Mouse (Mus musculus) limb, embryonic 12.5 days (tissue): ENCODE results near the gene G430095P16Rik. TPM values are rescaled to one million over a fixed set of nuclear protein-coding genes. Genes with fewer than 3 reads are reported as not detected.

Source experiments
- ATAC-seq: fragments of 200-750 bp; cut with Nextera tagmentation; 2 replicates; pipeline ENCODE4 v1.8.0; 2017; ENCODE audit warnings: low read depth, moderate TSS enrichment; ENCODE audit not compliant: insufficient number of reproducible peaks, insufficient read depth, low FRiP score, low TSS enrichment
- H3K27ac ChIP-seq: fragments of 300-500 bp; sonication (generic); 2 replicates; pipeline ENCODE4 v1.5.1; 2016; ENCODE audit warnings: mild to moderate bottlenecking, moderate library complexity
- H3K27me3 ChIP-seq: fragments of 300-500 bp; sonication (generic); 2 replicates; pipeline ENCODE4 v1.6.1; 2016; ENCODE audit warnings: mild to moderate bottlenecking, moderate library complexity
- H3K36me3 ChIP-seq: fragments of 300-500 bp; sonication (generic); 2 replicates; pipeline ENCODE4 v1.6.1; 2016; ENCODE audit warnings: mild to moderate bottlenecking, moderate library complexity
- H3K4me1 ChIP-seq: fragments of 300-500 bp; sonication (generic); replicated peaks from 2 replicates; pipeline ENCODE4 v1.6.1; 2016
- H3K4me2 ChIP-seq: fragments of 300-500 bp; sonication (generic); 2 replicates; pipeline ENCODE4 v1.6.1; 2016; ENCODE audit warnings: mild to moderate bottlenecking, moderate library complexity
- H3K4me3 ChIP-seq: fragments of 300-500 bp; sonication (generic); replicated peaks from 2 replicates; pipeline ENCODE4 v1.5.1; 2016; ENCODE audit warnings: mild to moderate bottlenecking
- H3K9ac ChIP-seq: fragments of 300-500 bp; sonication (generic); replicated peaks from 2 replicates; pipeline ENCODE4 v1.6.1; 2016; ENCODE audit warnings: mild to moderate bottlenecking, moderate library complexity
- H3K9me3 ChIP-seq: fragments of 300-500 bp; sonication (generic); 2 replicates; pipeline ENCODE4 v1.6.1; 2016; ENCODE audit warnings: mild to moderate bottlenecking, moderate library complexity
- WGBS: fragments of 180-500 bp; shearing (Covaris S2); methylation state at CpG from one replicate; pipeline ENCODE4 v1.1.7; 2016; 5-methylcytosine and 5-hydroxymethylcytosine counted together
- polyA plus RNA-seq: library from polyadenylated mRNA; unstranded; fragments of >200 nt; fragmentation: Nextera tagmentation; extraction: Ambion mirVana; gene quantifications from 2 replicates; pipeline ENCODE4 v1.2.1, GENCODE M21; 2016

Gene G430095P16Rik
- polyA plus RNA-seq, 1 experiment from 2014 or later: 11.8 TPM

DNA sequence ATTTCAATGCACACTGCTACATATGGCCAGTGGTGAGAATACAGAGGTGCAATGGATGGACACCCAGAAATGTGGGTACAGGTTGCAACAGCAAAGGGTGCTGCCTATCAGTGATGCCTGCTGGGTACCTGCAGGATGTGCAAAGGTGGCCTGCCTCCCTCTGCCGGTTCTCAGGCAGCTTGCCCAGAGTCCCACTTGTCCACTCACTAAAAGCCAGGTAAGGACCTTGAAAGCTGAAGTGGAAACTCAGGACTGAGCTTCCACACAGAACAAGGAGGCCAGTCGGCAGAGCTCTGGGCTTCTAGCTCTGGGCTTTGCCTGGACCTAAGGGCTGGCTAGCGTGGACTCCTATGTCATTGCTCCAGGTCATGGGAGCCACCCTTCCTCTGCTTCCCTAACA is 11.5 kb upstream of the G430095P16Rik start:
- H3K36me3 ChIP-seq: peaks cover 38% of the 10 kb centered on the region
- no peak overlapping the region for H3K4me2 ChIP-seq
- H3K4me1 ChIP-seq: peaks cover 93% of the 10 kb centered on the region
- H3K27ac ChIP-seq: peak overlapping the region; percentile 97
- peaks cover 44% of the 10 kb centered on the region for H3K27me3 ChIP-seq
- no peak for ATAC-seq
- H3K9me3 ChIP-seq: no peaks in the 10 kb centered on the region
- 53% methylated on average over 3 of the region's 3 CpGs for WGBS
- H3K4me3 ChIP-seq: no peak overlapping the region
- H3K9ac ChIP-seq: 0 out of 2 replicates have a peak overlapping the region, but pooled peaks have one; percentile 28

DNA sequence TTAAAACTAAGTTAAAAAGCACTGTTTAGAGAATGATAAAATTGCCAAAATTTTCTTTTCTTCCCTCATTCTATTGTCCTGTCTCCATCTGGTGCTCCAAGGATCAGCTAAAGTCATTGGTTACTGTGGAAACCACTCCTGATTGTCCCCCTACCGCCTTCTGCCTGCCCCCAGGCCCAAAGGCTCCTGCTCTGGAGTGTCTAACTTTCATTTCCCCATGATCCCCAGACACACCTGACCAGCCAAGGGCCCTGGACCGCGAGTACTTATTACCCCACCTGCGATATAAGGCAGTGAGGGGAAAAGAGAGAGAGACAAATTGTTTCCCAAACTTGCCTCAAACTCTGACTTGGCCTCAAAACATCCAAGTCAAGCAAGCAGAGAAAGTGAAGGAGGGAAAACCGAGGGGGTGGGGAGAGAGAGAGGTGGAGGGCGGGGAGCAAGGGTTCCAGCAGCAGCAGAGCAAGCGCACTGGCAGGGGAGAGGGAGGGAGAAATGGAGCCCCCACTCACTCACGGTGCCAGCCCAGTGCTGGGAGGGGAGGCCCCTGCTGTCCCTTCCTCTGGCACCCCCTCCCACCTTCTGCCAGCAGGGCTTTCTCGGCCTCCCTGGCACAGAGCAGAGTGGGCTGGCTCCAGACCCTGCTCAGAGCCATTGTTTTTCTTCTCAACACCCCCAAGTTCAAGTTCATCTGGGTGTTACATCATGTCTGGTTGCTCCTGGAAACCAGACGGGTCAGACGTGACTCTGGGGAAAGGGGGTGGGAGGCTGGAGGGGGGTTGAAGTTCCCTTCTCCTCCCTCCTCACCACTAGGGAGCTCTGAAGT is 10.7 kb upstream of the G430095P16Rik start:
- H3K4me2 ChIP-seq: peak overlapping the region; percentile 40
- 8% methylated on average over 11 of the region's 11 CpGs for WGBS
- peak; percentile 86 for ATAC-seq
- peak overlapping the region; percentile 97 for H3K27ac ChIP-seq
- peaks cover 35% of the 10 kb centered on the region for H3K27me3 ChIP-seq
- no peaks in the 10 kb centered on the region for H3K9me3 ChIP-seq
- 0 out of 2 replicates have a peak overlapping the region, but pooled peaks have one; percentile 10 for H3K4me3 ChIP-seq
- H3K4me1 ChIP-seq: peaks cover 93% of the 10 kb centered on the region
- H3K9ac ChIP-seq: peak overlapping the region; percentile 28; the same call in 1 of the 2 replicates
- peaks cover 38% of the 10 kb centered on the region for H3K36me3 ChIP-seq

DNA sequence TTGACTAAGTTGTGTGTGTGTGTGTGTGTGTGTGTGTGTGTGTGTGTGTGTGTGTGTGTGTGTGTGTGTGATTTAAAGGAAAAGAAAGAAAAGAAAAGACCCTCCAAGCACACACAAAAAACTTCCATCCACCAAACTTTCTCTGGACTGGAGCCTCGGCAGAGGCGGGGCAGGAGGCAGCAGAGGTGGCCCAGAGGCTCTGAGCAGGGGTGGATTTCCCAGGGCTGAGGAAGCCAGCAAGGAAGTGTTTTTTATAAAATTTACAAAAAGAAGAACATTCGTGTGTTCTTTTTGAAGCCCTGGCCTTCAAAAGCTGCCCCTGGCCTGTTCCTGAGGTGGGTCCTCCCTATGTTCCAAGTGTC is 10.1 kb upstream of the G430095P16Rik start:
- Histone ChIP-seq H3K27ac (peak overlapping the region; percentile 97), H3K9me3 (no peaks in the 10 kb centered on the region), H3K9ac (0 out of 2 replicates have a peak overlapping the region, but pooled peaks have one; percentile 28), H3K4me1 (peaks cover 93% of the 10 kb centered on the region), H3K4me3 (no peak overlapping the region), H3K27me3 (peaks cover 29% of the 10 kb centered on the region), H3K36me3 (peaks cover 41% of the 10 kb centered on the region), H3K4me2 (peak overlapping the region; percentile 40; the same call in 1 of the 2 replicates)
- 15% methylated on average over 3 of the region's 3 CpGs for WGBS
- ATAC-seq: peak; percentile 14; the same call in 1 of the 2 replicates

DNA sequence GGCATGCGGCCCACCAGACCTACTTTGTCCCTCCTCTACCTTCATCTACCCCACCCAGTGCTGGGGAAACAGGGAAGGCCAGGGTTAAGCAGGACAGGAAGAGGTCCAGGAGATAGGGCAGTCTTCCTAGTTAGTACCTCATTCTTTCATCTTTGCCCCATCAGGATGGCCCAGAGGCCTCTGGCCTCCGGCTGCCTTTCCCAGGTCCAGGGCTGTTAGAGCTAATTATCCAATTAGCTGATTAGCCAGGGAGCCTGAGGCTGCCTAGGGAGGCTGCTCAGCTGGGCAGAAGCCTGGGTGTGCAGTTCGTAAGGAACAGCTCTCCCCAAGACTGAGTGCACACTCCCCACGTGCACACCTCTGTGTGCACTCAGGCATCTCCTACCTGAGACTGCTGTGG is 9.4 kb upstream of the G430095P16Rik start:
- H3K4me2 ChIP-seq: peak overlapping the region; percentile 20; the same call in 1 of the 2 replicates
- no peak for ATAC-seq
- peak overlapping the region; percentile 97 for H3K27ac ChIP-seq
- WGBS: 38% methylated on average over 4 of the region's 4 CpGs
- H3K4me1 ChIP-seq: peaks cover 89% of the 10 kb centered on the region
- peaks cover 23% of the 10 kb centered on the region for H3K27me3 ChIP-seq
- peak overlapping the region; percentile 8; the same call in 1 of the 2 replicates for H3K9ac ChIP-seq
- peaks cover 39% of the 10 kb centered on the region for H3K36me3 ChIP-seq
- H3K9me3 ChIP-seq: no peaks in the 10 kb centered on the region
- no peak overlapping the region for H3K4me3 ChIP-seq

DNA sequence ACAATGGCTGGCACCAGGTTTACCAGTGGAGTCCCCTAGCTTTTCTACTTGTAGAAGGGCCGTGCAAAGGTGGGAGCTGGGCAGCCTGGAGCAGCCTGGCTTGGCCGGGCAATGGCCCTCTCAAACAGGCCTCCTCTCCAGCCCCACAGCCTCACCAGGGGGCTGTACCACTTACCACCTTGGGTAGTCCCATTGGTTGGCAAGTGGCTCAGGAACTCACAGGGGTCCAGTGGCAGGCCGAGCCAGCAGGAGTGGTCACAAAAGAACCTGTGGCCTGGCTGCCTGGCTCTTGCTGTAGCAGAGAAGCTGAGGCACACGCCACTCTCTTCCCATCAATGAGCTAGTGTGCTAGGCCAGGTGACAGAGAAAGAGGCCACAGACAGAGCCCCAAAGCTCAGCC is 8.6 kb upstream of the G430095P16Rik start:
- 63% methylated on average over 4 of the region's 4 CpGs for WGBS
- Histone ChIP-seq H3K36me3 (peaks cover 43% of the 10 kb centered on the region), H3K4me2 (0 out of 2 replicates have a peak overlapping the region, but pooled peaks have one; percentile 13), H3K9ac (peak overlapping the region; percentile 14; the same call in 1 of the 2 replicates), H3K4me1 (peaks cover 90% of the 10 kb centered on the region), H3K4me3 (no peak overlapping the region), H3K9me3 (no peaks in the 10 kb centered on the region), H3K27ac (peak overlapping the region; percentile 97), H3K27me3 (peaks cover 23% of the 10 kb centered on the region)
- ATAC-seq: no peak

DNA sequence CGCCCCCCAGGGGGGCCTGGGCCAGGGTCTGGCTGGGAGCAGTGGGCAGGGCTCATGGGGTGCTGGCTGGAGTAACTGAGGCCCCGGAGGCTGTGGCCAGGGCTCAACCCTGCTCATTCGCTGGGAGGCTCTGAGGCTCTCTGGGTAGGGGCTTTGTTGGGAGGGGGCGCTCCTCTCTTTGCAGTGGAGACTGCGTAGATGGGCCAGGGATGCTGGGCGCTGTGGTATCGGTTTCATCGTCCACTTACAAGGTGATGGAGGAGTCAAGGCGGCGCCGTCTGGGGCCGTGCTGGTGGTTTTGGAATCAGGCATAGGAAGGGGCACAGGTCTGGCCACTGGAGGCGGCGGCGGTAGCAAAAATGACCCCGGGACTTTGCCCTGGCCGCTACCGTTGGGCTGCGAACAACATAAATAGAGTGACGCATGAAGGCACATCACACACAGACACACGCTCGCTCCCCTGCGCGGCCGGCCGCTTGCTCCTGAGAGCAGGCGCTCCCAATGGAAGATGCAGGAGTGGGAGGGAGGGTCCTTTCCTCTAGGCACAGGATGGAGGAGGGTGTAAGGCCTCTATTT is 6.8 kb upstream of the G430095P16Rik start:
- no peak overlapping the region for H3K9ac ChIP-seq
- no peak overlapping the region for H3K4me3 ChIP-seq
- peaks cover 57% of the 10 kb centered on the region for H3K36me3 ChIP-seq
- 8% methylated on average over 27 of the region's 27 CpGs for WGBS
- no peak for ATAC-seq
- H3K9me3 ChIP-seq: no peaks in the 10 kb centered on the region
- H3K4me1 ChIP-seq: peaks cover 84% of the 10 kb centered on the region
- peak overlapping the region; percentile 19 for H3K4me2 ChIP-seq
- peak overlapping the region; percentile 79 for H3K27ac ChIP-seq
- peaks cover 28% of the 10 kb centered on the region for H3K27me3 ChIP-seq

DNA sequence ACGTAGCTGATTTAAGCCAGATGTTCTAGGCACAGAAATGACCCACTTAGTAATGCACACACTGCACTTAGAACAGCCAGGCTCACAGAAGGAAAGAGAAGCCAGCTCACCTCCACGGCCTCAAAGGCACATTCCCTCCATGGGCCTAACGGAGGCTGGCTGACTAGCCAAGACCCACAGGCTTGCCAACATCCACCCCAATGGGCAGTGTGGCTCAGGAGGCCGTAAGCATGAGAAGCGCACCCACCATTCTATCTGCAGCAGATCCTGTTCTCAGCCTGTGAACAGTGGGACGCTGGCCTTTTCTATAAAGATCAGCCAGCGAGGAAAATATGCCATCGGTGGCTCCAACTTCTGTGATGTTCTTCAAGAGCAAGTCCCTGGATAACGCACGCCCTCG is 6.0 kb upstream of the G430095P16Rik start:
- 69% methylated on average over 11 of the region's 11 CpGs for WGBS
- H3K27me3 ChIP-seq: peaks cover 28% of the 10 kb centered on the region
- no peak overlapping the region for H3K9ac ChIP-seq
- no peak overlapping the region for H3K4me3 ChIP-seq
- ATAC-seq: no peak
- peaks cover 84% of the 10 kb centered on the region for H3K4me1 ChIP-seq
- H3K9me3 ChIP-seq: no peaks in the 10 kb centered on the region
- no peak overlapping the region for H3K4me2 ChIP-seq
- peaks cover 62% of the 10 kb centered on the region for H3K36me3 ChIP-seq
- H3K27ac ChIP-seq: peak overlapping the region; percentile 84

DNA sequence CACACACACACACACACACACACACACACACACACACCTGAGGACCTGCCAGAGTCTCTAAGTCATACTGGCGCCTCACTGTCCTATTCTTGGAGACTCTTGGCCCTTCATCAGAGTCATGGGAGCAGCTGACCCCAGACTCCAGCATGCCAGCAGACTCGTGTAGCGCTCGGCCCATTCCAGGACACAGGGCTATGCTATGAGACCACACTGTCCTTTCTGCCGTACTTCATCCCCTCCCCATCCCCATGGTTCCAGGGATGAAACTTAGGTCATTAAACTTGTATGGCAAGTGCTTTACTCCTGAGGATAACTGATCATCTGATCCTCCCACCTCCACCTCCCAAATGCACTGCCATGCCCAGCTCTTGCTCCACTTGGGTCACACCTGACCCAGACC is 4.3 kb upstream of the G430095P16Rik start:
- Histone ChIP-seq H3K27ac (peak overlapping the region; percentile 25; the same call in 1 of the 2 replicates), H3K4me2 (no peak overlapping the region), H3K4me1 (peaks cover 84% of the 10 kb centered on the region), H3K9ac (no peak overlapping the region), H3K27me3 (peaks cover 28% of the 10 kb centered on the region), H3K9me3 (no peaks in the 10 kb centered on the region), H3K36me3 (peaks cover 62% of the 10 kb centered on the region), H3K4me3 (no peak overlapping the region)
- no peak for ATAC-seq
- WGBS: 88% methylated on average over 5 of the region's 5 CpGs

DNA sequence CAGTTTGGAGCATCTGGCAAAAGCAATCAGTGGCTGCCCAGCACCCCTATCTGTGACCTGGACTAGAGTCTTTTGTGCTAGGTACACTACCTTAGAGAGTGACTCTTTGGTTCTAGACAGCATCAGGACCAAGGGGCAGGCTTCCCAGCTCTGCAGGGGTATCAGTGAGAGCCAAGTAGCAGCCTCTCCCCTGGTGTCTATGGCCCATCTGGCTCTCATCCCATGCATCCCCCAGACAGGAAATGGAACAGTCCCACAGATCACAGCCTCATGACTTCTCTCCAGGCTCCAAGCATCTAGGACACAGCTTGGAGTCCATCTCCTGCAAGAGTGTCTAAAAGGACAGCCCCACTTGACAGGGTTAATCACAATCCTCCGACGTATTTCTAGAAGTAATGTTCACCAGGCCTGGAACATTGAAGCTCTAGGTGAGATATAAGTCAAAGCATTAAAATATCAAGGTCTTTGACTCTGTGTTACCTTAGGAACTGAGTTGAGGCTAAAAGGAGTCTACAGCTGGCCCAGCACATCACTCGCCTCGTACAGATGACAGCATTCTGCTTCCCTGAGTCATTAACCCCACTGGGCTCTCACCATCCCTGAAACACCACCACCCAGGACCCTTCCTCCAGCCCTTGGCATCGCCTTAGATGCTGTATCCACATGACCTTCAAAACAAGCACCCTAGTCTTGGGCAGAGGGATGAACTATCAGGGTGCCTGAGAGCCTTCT is 3.7 kb upstream of the G430095P16Rik start:
- WGBS: 71% methylated on average over 5 of the region's 5 CpGs
- no peak overlapping the region for H3K9ac ChIP-seq
- peak overlapping the region; percentile 25; the same call in 1 of the 2 replicates for H3K27ac ChIP-seq
- H3K4me3 ChIP-seq: no peak overlapping the region
- H3K36me3 ChIP-seq: peaks cover 62% of the 10 kb centered on the region
- H3K4me1 ChIP-seq: peaks cover 84% of the 10 kb centered on the region
- H3K4me2 ChIP-seq: no peak overlapping the region
- no peaks in the 10 kb centered on the region for H3K9me3 ChIP-seq
- ATAC-seq: no peak
- peaks cover 27% of the 10 kb centered on the region for H3K27me3 ChIP-seq

DNA sequence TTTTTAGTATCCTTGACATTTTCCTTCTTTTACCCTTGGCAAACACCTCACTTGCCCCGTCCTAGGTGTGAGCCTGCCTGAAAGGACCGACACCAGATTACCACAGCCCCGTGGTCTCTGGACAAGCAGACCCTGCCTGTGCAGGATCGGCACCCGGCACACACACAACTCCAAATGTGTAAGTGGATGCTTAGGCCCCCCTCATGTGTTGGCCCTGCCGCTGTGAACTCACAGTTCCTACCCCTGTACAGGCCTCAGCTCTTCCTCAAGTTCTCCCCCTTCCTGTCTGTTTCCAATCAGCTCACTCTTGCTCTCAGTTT is 317 bp upstream of the G430095P16Rik start:
- peaks cover 81% of the 10 kb centered on the region for H3K36me3 ChIP-seq
- H3K4me1 ChIP-seq: peaks cover 81% of the 10 kb centered on the region
- no peak; the same call in none of the 2 replicates for ATAC-seq
- no peak overlapping the region for H3K4me3 ChIP-seq
- H3K27me3 ChIP-seq: peaks cover 12% of the 10 kb centered on the region
- H3K9me3 ChIP-seq: no peaks in the 10 kb centered on the region
- peak overlapping the region; percentile 54 for H3K4me2 ChIP-seq
- H3K9ac ChIP-seq: no peak overlapping the region
- peak overlapping the region; percentile 99 for H3K27ac ChIP-seq
- 17% methylated on average over 6 of the region's 6 CpGs for WGBS

DNA sequence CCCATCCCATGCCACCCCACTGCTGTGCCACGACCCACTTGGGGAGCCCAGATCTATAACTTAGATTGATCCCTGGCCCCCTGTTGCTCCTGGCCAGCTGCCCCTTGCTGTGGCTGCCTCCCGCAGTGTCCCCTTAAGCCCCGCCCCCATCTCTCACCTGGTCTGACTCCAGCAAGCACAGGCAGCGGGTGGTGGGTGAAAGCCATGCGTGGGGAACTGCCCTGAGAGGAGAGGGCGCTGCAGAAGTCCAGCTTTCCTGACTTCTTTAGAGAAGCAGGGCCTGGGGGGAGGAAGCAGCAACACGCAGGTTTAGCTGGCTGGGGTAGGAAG is 729 bp downstream of the G430095P16Rik start:
- Histone ChIP-seq H3K27ac (peak overlapping the region; percentile 99), H3K36me3 (peaks cover 79% of the 10 kb centered on the region), H3K9me3 (no peaks in the 10 kb centered on the region), H3K4me2 (peak overlapping the region; percentile 54), H3K4me3 (peak overlapping the region; percentile 27), H3K9ac (peak overlapping the region; percentile 65), H3K27me3 (peaks cover 10% of the 10 kb centered on the region), H3K4me1 (peaks cover 84% of the 10 kb centered on the region)
- no peak for ATAC-seq
- WGBS: 10% methylated on average over 7 of the region's 7 CpGs
